1 mouse cellular context compared by ENCODE assay signal in genomic region chr2:115631826-115632225, GRCm38 (mm10).
TF ChIP-seq lines count a peak whose summit lies in the region.

No protein-coding gene starts in this region.

TF ChIP-seq in MEL, 35 proteins besides CTCF, POLR2A, EP300 and RAD21 (continued from another document):
- TF ChIP-seq ZNF384 (IDR thresholded peaks at IDR 0.05; ENCODE audit: low read depth, low read length) (no peak), ETS1 (IDR thresholded peaks at IDR 0.05; ENCODE audit: low read depth, low read length) (no peak), MYB (IDR thresholded peaks at IDR 0.05; ENCODE audit: low read depth, low read length) (no peak), HCFC1 (IDR thresholded peaks at IDR 0.05; ENCODE audit: low read depth, low read length) (no peak), MEF2A (IDR thresholded peaks at IDR 0.05; ENCODE audit: extremely low read depth, insufficient replicate concordance, low read depth, low read length, poor library complexity, severe bottlenecking) (no peak), TAL1 (IDR thresholded peaks at IDR 0.05; ENCODE audit: low read length) (no peak), RCOR1 (IDR thresholded peaks at IDR 0.05; ENCODE audit: low read depth, low read length) (no peak), UBTF (IDR thresholded peaks at IDR 0.05; ENCODE audit: borderline replicate concordance, insufficient read depth, low read depth, low read length) (no peak)
